Mouse (Mus musculus): ENCODE results near the gene Rnf168.
A peak's percentile ranks its signal among the peaks of the same experiment; 100 is the strongest.

The Rnf168 gene

DNA sequence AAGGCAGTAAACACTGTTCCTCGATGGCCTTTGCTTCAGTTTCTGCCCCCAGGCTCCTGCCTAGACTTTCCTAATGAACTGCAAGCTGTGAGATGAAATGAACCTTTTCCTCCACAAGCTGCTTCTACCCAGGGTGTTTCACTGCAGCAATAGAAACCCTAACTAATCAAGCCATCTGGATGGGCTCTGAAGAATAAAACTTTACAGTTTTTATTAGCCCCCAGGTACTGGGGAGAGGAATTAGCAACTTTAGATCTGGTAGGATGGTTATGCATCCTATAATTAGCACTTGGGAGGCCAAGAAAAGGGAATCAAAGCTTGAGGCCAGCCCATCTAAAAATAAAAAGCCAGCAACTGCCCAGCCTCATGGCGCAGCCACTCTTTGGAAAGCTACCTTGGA, 39.3 kb downstream of the Rnf168 start:
- DNase-seq (ENCODE audit: low spot score), result no peak

DNA sequence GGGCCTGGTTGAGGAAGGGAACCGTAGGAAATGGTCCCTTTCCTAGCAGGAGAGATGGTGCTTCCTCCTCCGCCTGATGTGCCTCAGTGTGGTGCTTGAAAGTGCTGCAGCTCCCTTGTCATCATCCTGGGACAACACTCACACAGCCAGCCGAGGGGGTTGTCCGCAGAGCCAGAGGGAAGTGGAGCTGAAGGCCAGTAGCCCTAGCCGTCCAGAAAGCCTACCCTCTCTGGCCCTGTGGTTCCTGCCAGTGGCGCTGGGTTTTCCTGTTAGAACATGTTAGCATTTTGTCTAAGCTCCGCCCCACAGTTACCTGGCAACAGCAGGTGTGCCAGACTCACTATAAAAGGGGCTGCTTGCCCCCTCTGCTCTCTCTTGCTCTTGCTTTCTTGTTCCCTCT, 46.7 kb downstream of the Rnf168 start:
- DNase-seq (ENCODE audit: low spot score), result no peak

DNA sequence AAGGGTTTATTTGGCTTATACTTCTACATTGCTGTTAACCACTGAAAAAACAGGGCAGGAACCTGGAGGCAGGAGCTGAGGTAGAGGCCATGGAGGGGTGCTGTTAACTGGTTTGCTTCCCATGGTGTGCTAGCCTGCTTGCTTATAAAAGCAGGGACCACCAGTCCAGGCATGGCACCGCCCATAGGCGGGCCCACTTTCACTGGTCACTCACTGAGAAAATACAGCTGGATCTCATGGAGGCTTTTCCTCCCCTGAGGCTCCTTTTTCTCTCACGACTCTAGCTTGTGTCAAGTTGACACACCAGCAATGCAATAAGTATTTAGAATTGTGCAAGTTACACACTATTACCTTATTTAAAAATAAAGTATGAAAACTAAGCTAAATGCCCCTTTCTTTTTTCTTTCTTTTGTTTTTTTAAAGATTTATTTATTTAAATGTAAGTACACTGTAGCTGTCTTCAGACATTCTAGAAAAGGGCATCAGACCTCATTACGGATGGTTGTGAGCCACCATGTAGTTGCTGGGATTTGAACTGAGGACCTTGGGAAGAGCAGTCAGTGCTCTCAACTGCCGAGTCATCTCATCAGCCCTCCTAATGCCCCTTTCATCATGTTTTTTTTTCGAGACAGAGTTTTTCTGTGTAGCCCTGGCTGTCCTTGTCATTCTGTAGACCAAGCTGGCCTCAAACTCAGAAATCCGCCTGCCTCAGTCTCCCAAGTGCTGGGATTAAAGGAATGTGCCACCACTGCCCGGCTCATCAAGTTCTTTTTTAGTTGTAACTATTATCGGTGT, 53.8 kb downstream of the Rnf168 start:
- no peak for DNase-seq (ENCODE audit: low spot score)

DNA sequence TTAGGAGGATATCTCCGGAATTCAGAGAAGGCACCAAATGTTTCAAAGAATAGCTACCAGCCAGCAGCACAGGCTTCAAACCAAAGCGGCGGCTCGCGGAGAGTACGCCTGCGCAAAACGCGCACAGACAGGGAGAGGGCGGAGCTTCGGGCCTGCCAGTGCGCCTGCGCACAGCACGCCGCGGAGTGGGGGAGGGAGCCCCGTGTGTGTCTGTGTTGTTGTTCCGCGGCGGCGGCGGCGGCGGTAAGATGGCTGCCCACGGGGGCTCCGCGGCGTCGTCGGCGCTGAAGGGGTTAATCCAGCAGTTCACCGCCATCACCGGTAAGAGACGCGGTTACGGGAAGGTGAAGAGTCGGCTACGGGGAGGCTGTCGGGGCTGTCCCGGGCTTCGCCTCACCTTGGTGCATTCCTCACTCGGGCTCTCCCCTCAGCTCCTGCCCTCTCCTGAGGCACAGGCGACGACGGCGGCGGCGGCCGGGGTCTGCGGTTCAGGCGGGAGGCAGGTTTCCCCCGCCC, 54.8 kb downstream of the Rnf168 start, which contains the start of gene Ubxn7:
Gene Ubxn7, plus strand, starts transcription at position 218 of the 516 bp plus-strand sequence.
- DNase-seq (ENCODE audit: low spot score), result peak; percentile 97

DNA sequence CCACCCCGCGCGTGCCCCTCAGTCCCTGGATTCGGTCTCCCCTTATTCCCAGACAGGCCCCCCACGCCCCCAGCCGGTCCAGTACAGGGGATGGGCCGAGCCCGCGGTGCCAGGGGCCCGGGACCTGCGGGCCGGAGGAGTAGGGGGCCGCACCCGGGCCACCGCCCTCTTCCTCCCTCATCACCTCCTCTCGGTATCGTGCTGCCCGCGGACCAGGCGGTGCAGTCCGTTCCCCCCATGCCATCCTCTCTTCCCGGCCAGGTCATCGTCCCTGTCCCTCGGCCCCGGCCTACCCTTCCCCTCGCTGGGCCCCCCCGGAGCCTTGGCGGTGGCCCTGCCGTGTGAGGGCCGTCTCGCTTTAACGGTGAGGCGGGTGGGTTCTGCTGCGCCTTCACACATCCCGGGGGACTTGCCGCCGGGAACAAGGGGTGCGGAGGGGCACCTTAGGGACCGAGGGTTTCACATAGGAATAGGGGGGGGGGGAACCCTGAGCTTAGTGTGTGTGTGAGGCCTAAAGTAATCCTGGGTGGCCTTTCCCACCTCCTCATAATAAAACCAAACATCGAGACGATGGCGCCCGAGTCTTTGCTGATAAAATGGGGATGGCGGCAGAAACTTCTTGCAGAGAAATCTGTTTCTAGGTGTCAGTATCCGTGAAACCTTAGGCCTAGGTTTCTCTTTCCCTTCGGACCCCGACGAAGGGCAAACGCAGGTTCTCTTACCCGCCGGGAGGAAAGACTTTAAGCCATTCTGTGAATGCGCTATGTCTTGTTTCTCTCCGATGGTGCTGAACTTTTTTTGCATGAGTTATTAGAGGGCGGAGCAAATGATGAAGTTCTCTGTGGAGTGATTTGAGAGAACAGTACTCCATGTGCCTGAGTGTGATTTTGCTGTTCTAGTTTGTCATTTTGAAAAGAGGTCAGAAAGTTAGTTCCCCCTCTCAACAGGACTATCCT, 55.6 kb downstream of the Rnf168 start:
- peak; percentile 65 for DNase-seq (ENCODE audit: low spot score)

DNA sequence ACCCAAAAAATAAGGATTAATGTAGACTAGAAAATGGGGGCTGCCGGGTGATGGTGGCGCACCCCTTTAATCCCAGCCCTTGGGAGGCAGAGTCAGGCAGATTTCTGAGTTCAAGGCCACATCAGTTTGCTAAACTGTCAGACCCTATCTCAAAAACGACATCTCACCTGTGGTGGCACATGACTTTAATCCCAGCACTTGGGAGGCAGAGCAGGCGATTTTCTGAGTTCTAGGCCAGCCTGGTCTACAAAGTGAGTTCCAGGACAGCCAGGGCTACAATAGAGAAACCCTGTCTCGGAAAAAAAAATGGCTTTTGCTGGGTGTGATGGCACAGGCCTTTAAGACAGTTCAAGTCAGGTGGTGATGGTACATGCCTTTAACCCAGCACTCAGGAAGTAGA, 57.9 kb downstream of the Rnf168 start:
- no peak for DNase-seq (ENCODE audit: low spot score)

DNA sequence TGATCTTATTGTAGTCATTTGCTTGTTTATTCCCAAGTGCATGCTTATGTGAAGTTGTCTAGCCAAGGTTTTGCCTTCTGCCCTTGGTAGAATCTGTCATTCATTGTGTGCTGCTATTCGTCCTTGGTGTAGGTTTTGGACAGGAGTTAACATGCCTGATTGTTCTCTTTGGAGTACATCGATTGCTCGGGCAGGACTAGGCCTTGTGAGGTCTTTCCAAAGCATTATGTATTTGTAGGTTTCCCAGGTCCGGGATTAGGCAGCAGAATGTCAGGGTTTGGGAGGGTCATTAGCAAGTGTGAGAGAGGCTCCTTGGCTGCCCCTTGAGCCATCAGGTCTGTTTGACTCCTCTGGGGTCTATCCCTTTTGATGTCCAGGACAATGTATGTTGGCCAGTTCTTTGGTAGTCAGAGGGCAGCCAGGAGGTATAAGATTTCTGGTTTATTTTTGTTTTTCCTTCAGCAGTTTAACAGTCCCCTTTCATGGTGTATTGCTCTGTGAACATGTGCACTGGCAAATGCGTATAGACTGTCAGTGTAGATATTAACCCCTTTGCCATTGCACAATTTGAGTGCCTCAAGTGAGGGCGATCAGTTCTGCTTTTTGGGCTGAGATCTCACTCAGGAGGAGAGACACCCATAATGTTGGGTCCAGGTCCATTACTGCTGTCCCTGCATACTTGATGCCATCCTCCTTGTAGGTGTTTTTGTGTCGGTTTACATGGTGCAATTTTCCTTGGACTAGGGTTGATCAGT, 58.9 kb downstream of the Rnf168 start:
- no peak for DNase-seq (ENCODE audit: low spot score)

DNA sequence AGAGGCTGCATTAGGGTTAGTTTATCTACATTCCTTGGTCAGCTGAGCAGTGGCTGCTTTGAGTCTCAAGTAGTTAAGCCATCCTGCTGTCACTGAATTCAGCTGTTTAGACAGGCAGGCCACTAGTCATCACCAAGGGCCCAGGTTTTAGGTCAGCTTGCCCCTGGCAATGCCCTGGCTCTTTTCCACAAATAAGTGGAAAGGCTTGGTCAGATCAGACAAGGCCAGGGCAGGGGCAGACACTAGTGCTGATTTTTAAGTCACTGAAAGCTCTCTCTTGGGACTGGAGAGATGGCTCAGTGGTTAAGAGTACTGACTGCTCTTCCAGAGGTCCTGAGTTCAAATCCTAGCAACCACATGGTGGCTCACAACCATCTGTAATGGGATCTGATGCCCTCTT, 59.7 kb downstream of the Rnf168 start:
- no peak for DNase-seq (ENCODE audit: low spot score)

DNA sequence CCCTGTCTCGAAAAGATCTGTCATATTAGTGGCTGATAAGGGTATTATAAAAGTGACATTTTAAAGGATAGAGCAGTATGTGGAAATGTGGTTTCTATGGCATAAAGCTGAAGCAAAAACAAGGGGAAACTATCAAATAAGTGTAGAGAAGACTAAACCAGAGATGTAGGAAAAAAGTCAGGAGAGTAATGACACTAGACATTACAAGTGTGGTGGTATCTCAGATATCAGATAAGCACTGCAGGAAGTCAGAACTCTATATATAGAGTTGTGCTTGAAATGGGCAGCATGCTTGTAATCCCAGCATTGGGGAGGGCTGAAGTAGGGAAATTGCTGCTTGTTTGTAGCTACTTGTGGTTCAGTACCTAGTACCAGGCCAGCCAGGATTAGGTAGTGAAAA, 63.2 kb downstream of the Rnf168 start:
- no peak for DNase-seq (ENCODE audit: low spot score)

DNA sequence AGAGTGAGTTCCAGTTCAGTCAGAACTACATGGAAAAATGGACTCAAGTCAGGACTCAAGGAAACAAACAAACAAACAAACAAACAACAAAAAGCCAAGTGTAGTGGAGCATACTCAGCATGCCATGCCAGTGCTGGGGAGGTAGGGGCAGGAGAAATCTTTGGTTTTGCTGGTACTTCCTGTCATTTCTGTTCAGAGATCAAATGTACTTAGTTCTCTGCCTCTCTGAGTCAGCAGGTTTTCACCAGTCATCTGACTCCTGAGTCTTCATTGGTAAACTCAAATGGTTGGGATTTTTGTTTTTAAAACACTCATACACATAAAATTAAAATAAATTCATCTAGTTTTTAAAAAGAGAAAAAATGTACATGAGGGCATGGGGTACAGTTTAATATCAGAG, 68.3 kb downstream of the Rnf168 start:
- DNase-seq (ENCODE audit: low spot score), result no peak

DNA sequence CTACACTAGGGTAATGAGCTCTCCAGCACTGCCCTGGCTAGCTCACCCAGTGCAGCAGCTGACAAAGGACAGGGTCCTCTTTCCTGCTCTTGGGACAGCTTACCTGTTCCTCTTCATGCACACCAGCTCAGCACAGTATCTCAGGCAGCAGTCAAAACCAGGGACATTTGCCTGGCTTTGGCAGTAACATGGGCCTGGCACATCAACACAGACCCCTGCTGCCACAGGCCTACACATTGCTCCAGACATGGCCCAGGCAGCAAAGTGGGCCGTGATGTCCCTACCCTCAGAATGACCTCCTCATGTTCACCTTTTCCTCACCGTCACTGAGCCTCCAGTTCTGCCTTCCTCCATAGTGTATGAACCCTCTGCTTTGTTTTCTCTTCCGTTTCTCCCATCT, 73.5 kb downstream of the Rnf168 start:
- DNase-seq (ENCODE audit: low spot score), result no peak

Measured in lung, postnatal 25 days (tissue).